Mouse (Mus musculus): Measurements from ENCODE around the gene Smad3.

Gene Smad3

GRCm38 (mm10) chr9:63746980-63747379, 10.8 kb downstream of the Smad3 start:
- no peak for DNase-seq (ENCODE audit: inconsistent ontology term)

GRCm38 (mm10) chr9:63745821-63746632, 11.8 kb downstream of the Smad3 start:
- peak; percentile 64 for DNase-seq (ENCODE audit: inconsistent ontology term)

- DNase-seq (ENCODE audit: inconsistent ontology term): no peak
These were observed 13.2 kb downstream of the Smad3 start for GRCm38 (mm10) chr9:63744595-63744994.

DNA sequence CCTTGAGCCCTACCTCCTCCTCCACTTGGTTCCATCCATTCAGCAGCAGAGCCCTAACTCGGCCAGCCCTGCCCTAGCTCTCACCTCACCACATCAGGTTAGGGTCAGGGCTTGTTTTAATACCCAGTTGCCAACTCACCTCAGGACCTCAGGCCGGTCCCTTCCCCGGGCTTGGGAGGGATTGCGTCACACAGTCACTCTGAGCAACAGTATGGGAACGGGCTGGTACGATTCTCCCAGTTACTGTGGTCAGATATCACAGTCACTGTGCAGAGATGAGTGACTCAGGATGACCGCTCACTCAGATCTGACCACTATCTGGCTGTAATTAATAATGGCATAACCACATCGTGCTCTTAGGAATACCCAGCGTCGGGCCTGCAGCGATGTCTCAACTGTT, 14.0 kb downstream of the Smad3 start:
- DNase-seq (ENCODE audit: inconsistent ontology term): peak; percentile 80

- peak; percentile 90 for DNase-seq (ENCODE audit: inconsistent ontology term)
These were observed 14.7 kb downstream of the Smad3 start for GRCm38 (mm10) chr9:63742887-63743660.

DNA sequence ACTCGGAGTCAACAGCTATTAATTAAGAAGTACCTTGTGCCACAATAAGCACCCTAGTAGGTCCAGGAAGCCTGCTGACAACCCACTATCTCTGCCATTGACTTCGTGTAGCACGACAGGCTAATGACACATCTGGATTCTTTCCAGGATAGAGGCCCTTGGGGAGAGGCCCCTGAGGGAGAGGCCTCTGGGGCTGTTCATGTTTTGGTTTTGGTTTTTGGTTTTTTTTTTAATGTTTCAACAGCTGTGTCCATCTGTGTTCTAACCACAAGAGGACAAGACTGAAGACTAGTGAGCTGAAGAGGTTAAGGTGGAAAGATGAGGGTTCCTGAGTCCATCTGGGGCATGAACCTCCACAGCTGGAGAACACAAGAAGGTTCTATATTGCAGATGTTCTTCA, 15.5 kb downstream of the Smad3 start:
- no peak for DNase-seq (ENCODE audit: inconsistent ontology term)

DNA sequence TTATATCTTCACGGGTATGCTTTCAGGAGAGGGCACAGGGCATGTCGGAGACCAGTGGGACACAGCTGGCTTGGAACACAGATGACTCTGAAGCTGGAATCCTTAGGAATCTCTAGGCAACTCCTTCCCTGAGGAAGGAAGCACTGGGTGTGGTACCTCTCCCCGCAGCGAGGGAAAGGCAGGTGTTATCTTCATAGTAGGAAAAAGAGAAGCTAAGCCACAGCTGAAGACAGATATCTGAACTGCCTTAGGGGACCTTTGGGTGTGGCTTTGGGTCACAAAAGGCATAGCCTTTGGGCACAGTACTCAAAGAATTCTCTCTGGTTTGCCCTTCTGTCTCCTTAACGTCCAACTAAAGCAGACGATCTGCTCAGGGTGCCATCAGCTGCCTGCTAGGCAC, 16.0 kb downstream of the Smad3 start:
- no peak for DNase-seq (ENCODE audit: inconsistent ontology term)

- no peak for DNase-seq (ENCODE audit: inconsistent ontology term)
These were observed 17.4 kb downstream of the Smad3 start for GRCm38 (mm10) chr9:63740320-63740841.

DNA sequence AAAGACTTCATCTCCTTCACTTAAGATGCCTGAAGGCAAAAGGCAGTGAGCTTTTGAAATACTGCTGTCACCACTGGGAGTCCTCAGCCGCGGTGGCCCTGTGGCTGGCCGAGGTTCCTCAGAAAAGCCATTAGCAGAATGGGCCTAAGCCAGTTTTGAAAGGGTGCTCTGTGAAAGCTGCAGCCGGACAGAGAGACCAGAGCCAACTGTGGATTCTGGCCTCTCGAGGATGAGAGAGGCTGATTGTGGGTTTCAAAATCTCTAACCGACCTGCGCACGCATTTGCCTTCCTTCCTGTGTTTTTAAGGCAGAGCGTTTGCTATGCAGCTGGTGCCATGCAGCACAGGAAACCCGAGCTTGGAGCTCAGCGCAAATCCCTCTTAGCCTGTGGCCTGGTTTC, 19.0 kb downstream of the Smad3 start:
- DNase-seq (ENCODE audit: inconsistent ontology term): no peak

- DNase-seq (ENCODE audit: inconsistent ontology term): no peak
These were observed 19.6 kb downstream of the Smad3 start for GRCm38 (mm10) chr9:63738086-63738701.

DNA sequence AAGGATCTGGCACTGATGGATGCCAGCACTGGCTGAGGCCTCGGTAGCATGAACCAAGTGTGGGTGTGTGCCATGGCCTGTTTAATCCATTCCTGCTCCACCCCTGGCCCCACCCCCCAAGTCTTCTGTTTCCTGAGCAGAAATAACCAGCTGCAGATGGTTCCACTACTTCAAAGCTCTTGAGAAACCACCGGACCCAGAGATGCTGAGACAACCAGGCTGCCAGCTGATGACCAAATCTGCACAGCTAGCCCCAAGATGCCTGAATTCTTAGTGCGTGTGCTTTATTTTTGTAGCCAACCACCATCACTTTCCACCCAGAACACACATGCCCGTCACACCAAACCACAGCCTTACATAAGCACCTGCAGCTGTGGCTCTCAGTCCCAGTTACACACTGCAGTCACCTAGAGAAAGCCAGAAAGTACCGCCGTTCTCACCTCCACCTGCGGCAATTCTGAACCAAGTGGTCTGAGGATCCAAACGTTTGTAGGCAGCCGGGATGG, 20.3 kb downstream of the Smad3 start:
- DNase-seq (ENCODE audit: inconsistent ontology term): peak; percentile 83

DNA sequence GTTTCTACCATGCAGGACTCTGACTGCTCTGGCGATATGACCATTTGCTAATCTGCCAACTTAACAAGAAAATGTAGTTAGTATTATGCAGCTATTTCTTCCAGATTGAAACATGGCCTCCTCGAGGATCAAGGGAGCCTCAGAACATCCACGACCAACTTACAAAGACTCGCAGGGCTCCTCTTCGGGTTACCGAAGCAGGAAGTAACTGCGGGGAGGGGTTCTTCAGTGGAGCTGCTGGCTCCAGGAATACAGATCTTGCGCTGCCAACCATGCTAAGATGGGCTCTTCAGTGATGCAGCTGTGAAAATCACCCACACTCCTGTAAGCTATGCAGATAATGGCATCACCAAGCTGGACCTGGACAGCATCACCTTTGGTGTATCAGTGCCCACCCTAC, 23.5 kb downstream of the Smad3 start:
- no peak for DNase-seq (ENCODE audit: inconsistent ontology term)

DNA sequence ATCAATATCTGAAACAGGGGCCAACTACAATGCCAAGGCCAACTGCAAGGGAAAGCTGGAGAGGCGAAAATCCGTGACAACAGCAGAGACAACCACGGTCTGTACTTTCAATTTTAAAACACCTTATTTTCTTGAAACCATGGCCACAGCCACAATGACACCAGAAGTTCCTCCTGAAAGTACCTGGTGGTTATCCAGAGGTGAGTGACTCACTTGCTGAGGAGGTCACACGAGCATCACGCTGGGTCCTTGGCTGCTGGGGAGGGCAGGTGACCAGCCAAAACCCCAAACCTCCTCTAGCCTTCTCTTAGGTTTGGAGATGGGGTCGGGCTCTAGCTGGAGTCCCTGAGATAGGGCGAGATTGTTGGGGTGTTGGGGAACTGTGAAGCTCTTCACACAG, 25.1 kb downstream of the Smad3 start:
- DNase-seq (ENCODE audit: inconsistent ontology term): no peak

DNA sequence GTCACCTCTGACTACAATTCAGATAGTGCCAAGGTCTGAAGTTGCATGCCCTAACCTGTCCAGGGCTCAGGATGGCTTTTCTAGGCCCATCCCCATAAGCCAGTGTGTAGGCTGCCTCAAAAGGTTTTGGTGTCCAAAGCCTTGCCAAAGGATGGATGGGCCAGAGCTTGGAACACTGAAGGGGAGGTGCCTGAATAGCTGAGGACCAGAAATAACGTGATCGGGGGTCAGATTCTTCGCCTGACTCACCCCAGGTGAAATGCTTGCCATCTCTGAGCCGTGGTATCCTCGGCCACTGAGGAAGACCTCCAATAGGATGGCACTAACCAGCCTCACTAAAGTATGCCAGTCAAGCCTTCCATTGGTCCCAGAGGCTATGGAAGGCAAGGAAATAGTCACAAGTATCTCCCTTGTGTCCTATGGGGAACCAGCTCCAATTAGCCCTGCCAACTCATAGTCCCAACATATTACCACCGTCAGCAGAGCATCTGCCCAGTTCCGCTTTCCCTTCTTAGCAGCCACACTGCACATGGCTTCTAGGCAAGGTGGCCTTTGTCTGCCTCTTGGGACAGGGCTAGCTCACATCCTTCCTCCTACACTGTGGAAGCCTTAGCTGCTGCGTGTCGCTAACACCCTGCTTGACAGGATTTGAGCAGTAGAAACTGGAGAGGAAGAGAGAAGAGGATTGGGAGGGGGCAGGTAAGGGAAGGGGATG, 26.5 kb downstream of the Smad3 start:
- DNase-seq (ENCODE audit: inconsistent ontology term): no peak

GRCm38 (mm10) chr9:63728969-63729368, 28.8 kb downstream of the Smad3 start:
- no peak for DNase-seq (ENCODE audit: inconsistent ontology term)

- DNase-seq (ENCODE audit: inconsistent ontology term): no peak
These were observed 30.7 kb downstream of the Smad3 start for GRCm38 (mm10) chr9:63727070-63727469.

DNA sequence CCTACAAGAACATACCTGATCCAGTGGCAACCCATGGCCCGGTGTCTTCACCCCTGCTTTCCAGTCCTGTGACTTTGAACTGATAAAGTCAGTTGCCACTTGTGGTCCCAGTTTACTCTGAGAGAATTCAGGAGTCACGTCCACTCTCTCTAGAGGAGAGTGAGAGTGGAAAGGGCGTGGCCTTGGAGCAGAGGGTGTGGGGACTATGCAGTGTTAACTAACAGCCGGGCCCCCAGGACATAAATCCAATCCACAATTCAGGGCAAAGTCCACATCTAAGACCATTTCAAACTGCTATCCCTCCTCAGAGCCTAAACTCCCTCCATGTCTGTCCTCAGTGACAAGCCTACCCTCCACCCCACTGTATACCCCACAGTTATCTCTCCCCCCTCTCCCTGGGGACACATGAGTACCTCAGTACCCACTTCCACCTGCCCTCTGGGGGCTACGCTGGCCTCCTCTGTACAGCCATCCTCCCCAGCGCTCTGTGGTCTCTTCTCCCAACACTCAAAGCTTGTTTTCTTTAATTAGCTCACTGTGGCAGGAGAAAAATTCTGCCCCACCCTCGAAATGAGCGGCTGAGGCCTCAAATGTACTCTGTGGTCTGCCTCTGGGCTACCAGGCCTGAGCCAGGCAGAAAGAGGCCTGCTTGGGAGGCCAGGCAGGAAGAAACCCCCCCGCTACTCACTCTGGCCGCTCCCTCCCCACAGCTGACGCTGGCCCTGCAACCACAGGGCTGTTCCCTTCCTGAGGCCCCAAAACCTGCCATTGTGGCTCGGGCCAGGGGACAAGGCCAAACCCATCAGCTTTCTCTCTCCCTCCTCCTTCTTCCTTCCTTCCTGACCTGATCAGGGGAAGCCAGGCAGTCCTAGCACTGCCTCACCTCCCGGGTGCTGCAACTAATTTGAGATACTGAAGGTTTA, 31.4 kb downstream of the Smad3 start:
- DNase-seq (ENCODE audit: inconsistent ontology term): peak; percentile 77

DNA sequence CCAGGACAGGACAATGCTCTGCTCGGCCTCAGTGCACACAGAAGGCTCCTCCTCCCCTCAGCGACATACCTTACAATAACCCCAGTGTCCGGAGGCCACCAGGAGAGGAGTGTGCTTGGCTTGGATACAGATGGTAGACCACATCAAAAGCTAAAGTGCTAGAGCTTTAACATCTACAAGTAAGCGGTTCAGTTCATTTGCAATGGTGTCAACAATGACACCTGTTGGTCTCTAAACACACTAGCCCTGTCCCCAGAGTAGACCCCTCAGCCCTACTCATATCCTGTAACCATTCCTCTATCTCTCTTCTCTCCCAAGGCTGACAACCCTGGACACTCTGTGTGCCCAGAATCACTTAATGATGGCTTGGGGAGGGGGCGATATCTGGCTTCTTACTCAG, 33.0 kb downstream of the Smad3 start:
- no peak for DNase-seq (ENCODE audit: inconsistent ontology term)

- no peak for DNase-seq (ENCODE audit: inconsistent ontology term)
These were observed 34.9 kb downstream of the Smad3 start for GRCm38 (mm10) chr9:63722918-63723317.

- DNase-seq (ENCODE audit: inconsistent ontology term): no peak
These were observed 35.4 kb downstream of the Smad3 start for GRCm38 (mm10) chr9:63722350-63722749.
